Mouse (Mus musculus): ENCODE measurements around the gene Slc35d1. TPM values are rescaled to one million over a fixed set of nuclear protein-coding genes. Genes with fewer than 3 reads are reported as not detected.

Slc35d1 gene
- polyA plus RNA-seq (2012; rRNA removed) = 7.0 and 7.1 TPM in 2 replicates

DNA sequence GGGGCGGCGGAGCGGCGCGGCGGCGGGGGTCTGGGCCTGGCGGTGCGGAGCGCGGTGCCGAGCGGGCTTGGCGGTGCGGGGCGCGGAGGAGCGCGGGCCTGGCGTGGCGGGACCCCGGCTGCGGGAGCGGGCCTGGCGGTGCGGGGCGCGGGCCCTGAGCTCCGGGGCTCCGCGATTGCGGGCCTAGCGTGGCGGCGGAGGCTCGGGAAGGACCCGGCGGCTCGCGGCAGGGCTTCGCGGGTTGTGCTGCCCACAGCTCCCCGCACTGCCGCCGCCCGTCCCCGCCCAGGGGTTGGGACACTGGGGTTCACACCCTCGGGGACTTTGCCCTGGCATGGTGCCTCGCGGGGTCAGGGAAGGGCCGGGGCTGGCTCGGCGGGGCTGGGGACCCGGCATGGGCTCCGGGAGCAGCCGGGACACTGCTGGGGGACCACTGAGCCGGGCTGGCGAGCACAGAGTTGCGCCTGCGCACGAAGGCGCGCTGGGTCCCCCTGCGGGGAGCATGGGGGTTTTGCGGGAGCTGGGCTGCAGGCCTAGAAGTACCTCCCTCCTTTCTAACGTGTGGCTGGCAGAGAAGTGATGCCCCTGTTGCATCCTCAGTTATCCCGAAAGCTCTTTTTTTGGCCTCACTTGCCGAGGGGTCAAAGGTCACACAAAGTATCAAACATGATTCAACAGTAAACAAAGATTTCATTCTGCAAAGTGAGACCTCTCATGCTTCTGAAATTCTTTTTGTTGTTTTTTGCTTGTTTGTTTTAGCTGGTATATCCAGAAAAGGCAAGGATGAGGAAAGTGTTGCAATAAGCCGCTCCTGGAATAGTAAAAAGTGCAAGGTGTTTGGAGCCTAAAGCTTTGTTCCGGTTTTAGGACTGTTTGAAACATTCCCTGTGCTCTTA is at the start of gene Slc35d1:
Slc35d1 (minus strand) TSS at position 240 of the 896 bp plus-strand sequence.

Other genes starting within 250 kb of the Slc35d1 start
- 1.2 and 1.5 TPM in 2 replicates for gene Tctex1d1, start 236.6 kb downstream of the Slc35d1 start, polyA plus RNA-seq (2012; rRNA removed)
- gene Insl5, start 188.3 kb downstream of the Slc35d1 start, polyA plus RNA-seq (2012; rRNA removed) = 2.4 and 3.1 TPM in 2 replicates
- gene Mier1, start 100.8 kb downstream of the Slc35d1 start, polyA plus RNA-seq (2012; rRNA removed) = 26.1 and 31.3 TPM in 2 replicates
- gene Wdr78, start 100.6 kb downstream of the Slc35d1 start, polyA plus RNA-seq (2012; rRNA removed) = 8.4 and 8.8 TPM in 2 replicates
- gene 4921539E11Rik, start 75.7 kb upstream of the Slc35d1 start, polyA plus RNA-seq (2012; rRNA removed) = not detected in 2 replicates
- 7.0 and 7.9 TPM in 2 replicates for gene Oma1, start 98.6 kb upstream of the Slc35d1 start, polyA plus RNA-seq (2012; rRNA removed)

Data from central nervous system, embryonic 18 days (tissue).